Mouse (Mus musculus) brain, embryonic 14.5 days (tissue): ENCODE results near the gene Ctf1.

Experiments used
- CTCF ChIP-seq: fragments of 200-500 bp; IDR thresholded peaks from 2 replicates; pipeline ENCODE4 v1.5.1; 2012; ENCODE audit warnings: inconsistent platforms, mild to moderate bottlenecking, moderate library complexity, borderline replicate concordance; ENCODE audit not compliant: insufficient read depth, insufficient read length; ENCODE audit errors: extremely low read depth
- POLR2A ChIP-seq: fragments of 200-500 bp; IDR thresholded peaks from 2 replicates; pipeline ENCODE4 v1.6.1; 2012; ENCODE audit warnings: mild to moderate bottlenecking, inconsistent platforms, borderline replicate concordance; ENCODE audit not compliant: poor library complexity, insufficient read depth, insufficient read length, severe bottlenecking; ENCODE audit errors: extremely low read depth

GRCm38 (mm10) chr7:127677609-127678008 lies 34.9 kb upstream of the Ctf1 start:
- TF ChIP-seq POLR2A (no peak), CTCF (no peak)
